Comparison of ENCODE assay signal across 5 mouse cellular contexts in genomic region chr19:36539311-36539710, GRCm38 (mm10).
"Had no signal": no experiment of that assay in that cellular context is flagged by ENCODE, and none has a peak within 500 bp of the region (broad histone marks: within the 10 kb centered on the region; RNA-seq: fewer than 3 reads in every experiment).

No protein-coding gene starts in this region.

- DNase-seq: kidney, adult 18-20 months; liver; right cerebral cortex, adult 18-20 months; right cerebral cortex, postnatal 14 days; right cerebral cortex, postnatal 4 days had no signal
